Mouse (Mus musculus): ENCODE results near the gene Mapkap1. TPM values are rescaled to one million over a fixed set of nuclear protein-coding genes. Genes with fewer than 3 reads are reported as not detected.

The Mapkap1 gene
- total and polyA plus RNA-seq, 3 experiments = 39.4 to 45.8 (median 40.7) TPM

DNA sequence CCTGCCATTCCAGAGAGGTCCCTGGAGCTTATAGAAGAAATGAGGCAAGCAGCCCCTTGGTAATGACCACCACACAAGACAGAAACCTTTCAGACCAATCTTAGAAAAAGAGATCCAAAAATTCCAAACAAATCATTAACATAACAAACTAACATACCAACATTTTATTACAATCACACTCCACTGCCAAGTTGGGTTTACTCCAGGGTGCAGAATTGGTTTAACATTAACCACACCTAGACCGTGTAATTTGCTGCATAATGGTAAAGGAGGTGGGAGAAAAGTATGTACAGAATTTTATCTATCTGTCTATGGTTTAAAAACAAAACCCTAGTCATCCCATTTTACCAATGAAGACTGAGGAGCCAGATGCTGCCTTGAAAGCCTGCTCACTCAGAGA, 160.0 kb downstream of the Mapkap1 start:
- Histone ChIP-seq H3K27me3 (replicated peaks) (no peaks in the 10 kb centered on the region), H3K9me3 (replicated peaks; ENCODE audit: low read length) (no peaks in the 10 kb centered on the region), H3K4me2 (ENCODE audit: insufficient read depth, low read depth, poor library complexity, severe bottlenecking) (no peak overlapping the region), H3K36me3 (replicated peaks in 1 of 2; ENCODE audit: control insufficient read depth in 1 of 2, insufficient read depth in 1 of 2, low read length in 1 of 2) (peaks cover 0 to 45% of the 10 kb centered on the region in 2 experiments), H3K79me2 (replicated peaks; ENCODE audit: control insufficient read depth, extremely low read depth, insufficient read depth, poor library complexity, severe bottlenecking) (no peaks in the 10 kb centered on the region), H3K4me3 (replicated peaks in 1 of 3; ENCODE audit: low read depth in 2 of 3, low read length in 2 of 3, poor library complexity in 1 of 3) (no peak overlapping the region), H3K9ac (ENCODE audit: insufficient read depth, low read depth) (no peak overlapping the region), H3K4me1 (ENCODE audit: control insufficient read depth in 1 of 2, insufficient read depth in 2 of 2) (peaks cover 0 to 5% of the 10 kb centered on the region in 2 experiments; a peak in 1 of 4 replicates), H3K27ac (ENCODE audit: insufficient read depth, low read depth) (no peak overlapping the region)
- in situ Hi-C loops (cut with MboI; ENCODE audit: low pct_ligation_motif_present, low pct_unique_long_range_greater_than_20kb, low sequenced_read_pairs) (no loop called here), dilution Hi-C loops (cut with MboI; ENCODE audit: extremely low pct_ligation_motif_present, extremely low pct_unique_long_range_greater_than_20kb, low sequenced_read_pairs) (no loop called here)
- no peak for TF ChIP-seq TCF12 (IDR thresholded peaks at IDR 0.05; ENCODE audit: low read depth, low read length)
- no peak for TF ChIP-seq ZKSCAN1 (IDR thresholded peaks at IDR 0.05; ENCODE audit: borderline replicate concordance, low read depth, low read length)
- no peak for TF ChIP-seq HCFC1 (IDR thresholded peaks at IDR 0.05; ENCODE audit: low read depth, low read length)
- no peak for TF ChIP-seq CHD2 (IDR thresholded peaks at IDR 0.05; ENCODE audit: low read length)
- no peak for TF ChIP-seq PAX5 (IDR thresholded peaks at IDR 0.05; ENCODE audit: low read length)
- no peak for TF ChIP-seq USF2 (conservative IDR thresholded peaks at IDR 0.05; ENCODE audit: low read depth, low read length)
- no peak for TF ChIP-seq CHD1 (IDR thresholded peaks at IDR 0.05; ENCODE audit: low read depth, low read length)
- no peak for TF ChIP-seq MYC (IDR thresholded peaks at IDR 0.05; ENCODE audit: low read depth, low read length)
- TF ChIP-seq SIN3A (IDR thresholded peaks at IDR 0.05; ENCODE audit: low read length) = no peak
- no peak for TF ChIP-seq IRF4 (IDR thresholded peaks at IDR 0.05; ENCODE audit: low read depth, low read length)
- TF ChIP-seq MAZ (IDR thresholded peaks at IDR 0.05; ENCODE audit: low read depth, low read length) = no peak
- no peak for TF ChIP-seq GABPA (IDR thresholded peaks at IDR 0.05; ENCODE audit: insufficient replicate concordance, low read depth, low read length)
- no peak for DNase-seq (ENCODE audit: extremely low read depth)

GRCm38 (mm10) chr2:34569131-34569530, 162.6 kb downstream of the Mapkap1 start:
- dilution Hi-C loops (cut with MboI; ENCODE audit: extremely low pct_ligation_motif_present, extremely low pct_unique_long_range_greater_than_20kb, low sequenced_read_pairs) (no loop called here), in situ Hi-C loops (cut with MboI; ENCODE audit: low pct_ligation_motif_present, low pct_unique_long_range_greater_than_20kb, low sequenced_read_pairs) (no loop called here)
- TF ChIP-seq MXI1 (IDR thresholded peaks at IDR 0.05; ENCODE audit: low read depth, low read length) (no peak), USF2 (conservative IDR thresholded peaks at IDR 0.05; ENCODE audit: low read depth, low read length) (no peak)
- H3K4me2 ChIP-seq (ENCODE audit: insufficient read depth, low read depth, poor library complexity, severe bottlenecking) = no peak overlapping the region
- H3K36me3 ChIP-seq (replicated peaks in 1 of 2; ENCODE audit: control insufficient read depth in 1 of 2, insufficient read depth in 1 of 2, low read length in 1 of 2) = peaks cover 4 to 49% of the 10 kb centered on the region in 2 experiments
- no peak for DNase-seq (ENCODE audit: extremely low read depth)
- H3K4me1 ChIP-seq (ENCODE audit: control insufficient read depth in 1 of 2, insufficient read depth in 2 of 2) = peaks cover 0 to 5% of the 10 kb centered on the region in 2 experiments; a peak in 1 of 4 replicates
- H3K27me3 ChIP-seq (replicated peaks) = no peaks in the 10 kb centered on the region
- no peaks in the 10 kb centered on the region for H3K9me3 ChIP-seq (replicated peaks; ENCODE audit: low read length)
- no peak overlapping the region for H3K27ac ChIP-seq (ENCODE audit: insufficient read depth, low read depth)
- H3K9ac ChIP-seq (ENCODE audit: insufficient read depth, low read depth) = no peak overlapping the region
- H3K79me2 ChIP-seq (replicated peaks; ENCODE audit: control insufficient read depth, extremely low read depth, insufficient read depth, poor library complexity, severe bottlenecking) = no peaks in the 10 kb centered on the region
- H3K4me3 ChIP-seq (replicated peaks in 1 of 3; ENCODE audit: low read depth in 2 of 3, low read length in 2 of 3, poor library complexity in 1 of 3) = no peak overlapping the region

- Histone ChIP-seq H3K4me3 (replicated peaks in 1 of 3; ENCODE audit: low read depth in 2 of 3, low read length in 2 of 3, poor library complexity in 1 of 3) (no peak overlapping the region), H3K36me3 (replicated peaks in 1 of 2; ENCODE audit: control insufficient read depth in 1 of 2, insufficient read depth in 1 of 2, low read length in 1 of 2) (peaks cover 4 to 48% of the 10 kb centered on the region in 2 experiments), H3K79me2 (replicated peaks; ENCODE audit: control insufficient read depth, extremely low read depth, insufficient read depth, poor library complexity, severe bottlenecking) (no peaks in the 10 kb centered on the region), H3K4me1 (ENCODE audit: control insufficient read depth in 1 of 2, insufficient read depth in 2 of 2) (peaks cover 0 to 5% of the 10 kb centered on the region in 2 experiments; a peak in 1 of 4 replicates), H3K27ac (ENCODE audit: insufficient read depth, low read depth) (no peak overlapping the region), H3K27me3 (replicated peaks) (no peaks in the 10 kb centered on the region), H3K9me3 (replicated peaks; ENCODE audit: low read length) (no peaks in the 10 kb centered on the region), H3K4me2 (ENCODE audit: insufficient read depth, low read depth, poor library complexity, severe bottlenecking) (no peak overlapping the region), H3K9ac (ENCODE audit: insufficient read depth, low read depth) (no peak overlapping the region)
- in situ Hi-C loops (cut with MboI; ENCODE audit: low pct_ligation_motif_present, low pct_unique_long_range_greater_than_20kb, low sequenced_read_pairs) (no loop called here), dilution Hi-C loops (cut with MboI; ENCODE audit: extremely low pct_ligation_motif_present, extremely low pct_unique_long_range_greater_than_20kb, low sequenced_read_pairs) (no loop called here)
- no peak for DNase-seq (ENCODE audit: extremely low read depth)
- TF ChIP-seq ZMIZ1 (IDR thresholded peaks at IDR 0.05; ENCODE audit: low read depth, low read length) = no peak
- no peak for TF ChIP-seq CTCF (conservative IDR thresholded peaks at IDR 0.05 in 1 of 2, IDR thresholded peaks at IDR 0.05 in 1 of 2; ENCODE audit: low read depth in 2 of 2, low read length in 2 of 2)
- TF ChIP-seq MAZ (IDR thresholded peaks at IDR 0.05; ENCODE audit: low read depth, low read length) = no peak
- no peak for TF ChIP-seq CHD2 (IDR thresholded peaks at IDR 0.05; ENCODE audit: low read length)
- TF ChIP-seq CHD1 (IDR thresholded peaks at IDR 0.05; ENCODE audit: low read depth, low read length) = no peak
- no peak for TF ChIP-seq MEF2A (IDR thresholded peaks at IDR 0.05; ENCODE audit: borderline replicate concordance, low read depth, low read length)
- no peak for TF ChIP-seq RCOR1 (conservative IDR thresholded peaks at IDR 0.05; ENCODE audit: low read depth, low read length)
- TF ChIP-seq ZNF384 (IDR thresholded peaks at IDR 0.05; ENCODE audit: low read depth, low read length) = no peak
- no peak for TF ChIP-seq SIN3A (IDR thresholded peaks at IDR 0.05; ENCODE audit: low read length)
These were observed 163.8 kb downstream of the Mapkap1 start for GRCm38 (mm10) chr2:34570378-34570777.

Measured in CH12.LX (cell line).